8 mouse cellular contexts compared by ENCODE assay signal in genomic region chr11:60222085-60222468, GRCm38 (mm10). TPM values are rescaled to one million over a fixed set of nuclear protein-coding genes. Genes with fewer than 3 reads are reported as not detected.
DNase-seq lines count a peak whose midpoint lies in the region; ATAC-seq and TF ChIP-seq lines count a peak whose summit lies in the region.

No protein-coding gene starts in this region.

- peak overlapping the region; percentile 77 for H3K9ac ChIP-seq in heart, embryonic 13.5 days
- no peak overlapping the region for H3K9ac ChIP-seq in heart, adult 2 months (ENCODE audit: low read depth, low read length)
- peak overlapping the region; percentile 73 for H3K9ac ChIP-seq in ES-E14 (ENCODE audit: insufficient read depth, low read depth, low read length, poor library complexity, severe bottlenecking)
- H3K9ac ChIP-seq in hindbrain, embryonic 11.5 days (ENCODE audit: low read depth, low read length) = no peak overlapping the region

- WGBS in heart, embryonic 13.5 days = 48% methylated on average over 3 of the region's 3 CpGs
- WGBS in heart, adult 2 months = 72% methylated on average over 3 of the region's 3 CpGs
- 53% methylated on average over 3 of the region's 3 CpGs for WGBS in hindbrain, embryonic 11.5 days
- WGBS in midbrain, embryonic 10.5 days = 58% methylated on average over 3 of the region's 3 CpGs

- DNase-seq in heart, adult 2 months = no peak
- no peak for DNase-seq in ES-E14 (ENCODE audit: low read depth, low spot score)
- DNase-seq in hindbrain, embryonic 11.5 days (ENCODE audit: low spot score) = no peak
- DNase-seq in midbrain, embryonic 10.5 days (ENCODE audit: low spot score) = no peak
- no peak for DNase-seq in urinary bladder, postnatal 4 days (ENCODE audit: low spot score in 2 of 2)
- no peak for DNase-seq in frontal cortex, postnatal 25 days (ENCODE audit: low spot score in 2 of 2)
- DNase-seq in left cerebral cortex, adult 8-10 months (ENCODE audit: low spot score in 2 of 2) = no peak

- H3K36me3 ChIP-seq in heart, embryonic 13.5 days = peaks cover 13% of the 10 kb centered on the region
- H3K36me3 ChIP-seq in heart, adult 2 months (ENCODE audit: control insufficient read depth, insufficient read depth, low read length) = no peaks in the 10 kb centered on the region
- peaks cover 10% of the 10 kb centered on the region; the same call in 1 of the 2 replicates for H3K36me3 ChIP-seq in ES-E14 (ENCODE audit: control insufficient read depth, insufficient read depth, low read length, poor library complexity, severe bottlenecking)
- H3K36me3 ChIP-seq in hindbrain, embryonic 11.5 days (ENCODE audit: control insufficient read depth, insufficient read depth, low read length) = no peaks in the 10 kb centered on the region
- peaks cover 18% of the 10 kb centered on the region for H3K36me3 ChIP-seq in midbrain, embryonic 10.5 days

- ATAC-seq in heart, embryonic 13.5 days (ENCODE audit: extremely low read depth, insufficient number of reproducible peaks, low FRiP score, low TSS enrichment) = no peak
- no peak for ATAC-seq in hindbrain, embryonic 11.5 days (ENCODE audit: low FRiP score)

- H3K9me3 ChIP-seq in heart, embryonic 13.5 days = no peaks in the 10 kb centered on the region
- H3K9me3 ChIP-seq in ES-E14 (ENCODE audit: control insufficient read depth, insufficient read depth, low read depth, low read length) = no peaks in the 10 kb centered on the region
- H3K9me3 ChIP-seq in hindbrain, embryonic 11.5 days (ENCODE audit: control insufficient read depth, low read length) = no peaks in the 10 kb centered on the region
- no peaks in the 10 kb centered on the region for H3K9me3 ChIP-seq in midbrain, embryonic 10.5 days (replicated peaks)

- TF ChIP-seq EP300 in heart, adult 2 months (IDR thresholded peaks at IDR 0.05; ENCODE audit: insufficient read depth, low read depth, low read length) = no peak

- peak overlapping the region; percentile 55 for H3K4me3 ChIP-seq in heart, embryonic 13.5 days
- H3K4me3 ChIP-seq in heart, adult 2 months = no peak overlapping the region; the same call in 1 of the 2 replicates
- peak overlapping the region; percentile 64 to 68 for H3K4me3 ChIP-seq in ES-E14 (ENCODE audit: insufficient read depth in 1 of 2, low read depth in 1 of 2, low read length in 2 of 2, poor library complexity in 1 of 2, severe bottlenecking in 1 of 2)
- H3K4me3 ChIP-seq in hindbrain, embryonic 11.5 days (ENCODE audit: low read depth, low read length) = peak overlapping the region; percentile 15; the same call in 1 of the 2 replicates
- H3K4me3 ChIP-seq in midbrain, embryonic 10.5 days = peak overlapping the region; percentile 53

- H3K27me3 ChIP-seq in heart, embryonic 13.5 days (replicated peaks) = no peaks in the 10 kb centered on the region
- no peaks in the 10 kb centered on the region for H3K27me3 ChIP-seq in heart, adult 2 months (ENCODE audit: control insufficient read depth, insufficient read depth, low read length)
- no peaks in the 10 kb centered on the region for H3K27me3 ChIP-seq in hindbrain, embryonic 11.5 days (ENCODE audit: control insufficient read depth, insufficient read depth, low read length)
- H3K27me3 ChIP-seq in midbrain, embryonic 10.5 days (ENCODE audit: low read depth, poor library complexity, severe bottlenecking) = peaks cover 17% of the 10 kb centered on the region; the same call in 1 of the 2 replicates

- in situ Hi-C loops in ES-E14 (cut with MboI; ENCODE audit: low sequenced_read_pairs in 2 of 2, unreplicated experiment in 2 of 2) = no loop called here

- H3K27ac ChIP-seq in heart, embryonic 13.5 days (replicated peaks) = peak overlapping the region; percentile 92
- no peak overlapping the region; the same call in 1 of the 2 replicates for H3K27ac ChIP-seq in heart, adult 2 months
- peak overlapping the region; percentile 26; the same call in 1 of the 2 replicates for H3K27ac ChIP-seq in ES-E14 (ENCODE audit: insufficient read depth, low read depth, low read length, poor library complexity, severe bottlenecking)
- no peak overlapping the region for H3K27ac ChIP-seq in hindbrain, embryonic 11.5 days (ENCODE audit: low read depth, low read length)
- peak overlapping the region; percentile 81 for H3K27ac ChIP-seq in midbrain, embryonic 10.5 days (replicated peaks)

- TF ChIP-seq CTCF in heart, adult 2 months (IDR thresholded peaks at IDR 0.05) = no peak

- peaks cover 5% of the 10 kb centered on the region for H3K79me2 ChIP-seq in heart, adult 2 months (replicated peaks; ENCODE audit: control insufficient read depth, insufficient read depth, low read length)

- intact Hi-C loops in heart, adult 2 months (cut with DNase I) = no loop called here

- H3K4me2 ChIP-seq in heart, embryonic 13.5 days = peak overlapping the region; percentile 83
- peak overlapping the region; percentile 42; the same call in 1 of the 2 replicates for H3K4me2 ChIP-seq in hindbrain, embryonic 11.5 days (replicated peaks; ENCODE audit: low read depth, low read length)

- TF ChIP-seq POLR2A in heart, adult 2 months (IDR thresholded peaks at IDR 0.05; ENCODE audit: insufficient read depth, low read depth, low read length) = no peak

- peaks cover 78% of the 10 kb centered on the region for H3K4me1 ChIP-seq in heart, embryonic 13.5 days
- H3K4me1 ChIP-seq in heart, adult 2 months (ENCODE audit: control insufficient read depth, insufficient read depth, low read length) = peaks cover 3% of the 10 kb centered on the region; the same call in 1 of the 2 replicates
- H3K4me1 ChIP-seq in ES-E14 (ENCODE audit: control insufficient read depth in 2 of 2, insufficient read depth in 2 of 2, low read length in 2 of 2, poor library complexity in 1 of 2) = peaks cover 3 to 15% of the 10 kb centered on the region in 2 experiments; a peak in 3 of 4 replicates
- H3K4me1 ChIP-seq in hindbrain, embryonic 11.5 days (replicated peaks; ENCODE audit: control insufficient read depth, insufficient read depth, low read length) = 0 out of 2 replicates have a peak, but pooled peaks cover 4% of the 10 kb centered on the region
- peaks cover 52% of the 10 kb centered on the region for H3K4me1 ChIP-seq in midbrain, embryonic 10.5 days

TF ChIP-seq in ES-E14, 5 proteins besides CTCF, POLR2A, EP300 and RAD21:
- TF ChIP-seq MAFK (IDR thresholded peaks at IDR 0.05; ENCODE audit: insufficient read depth, low read depth, low read length) (no peak), HCFC1 (IDR thresholded peaks at IDR 0.05; ENCODE audit: borderline replicate concordance, insufficient read depth, low read length) (no peak), ZNF384 (IDR thresholded peaks at IDR 0.05; ENCODE audit: low read depth, low read length) (no peak), CHD2 (IDR thresholded peaks at IDR 0.05; ENCODE audit: low read depth, low read length) (no peak), ZC3H11A (IDR thresholded peaks at IDR 0.05; ENCODE audit: borderline replicate concordance, low read depth, low read length) (no peak)

RNA-seq across cellular contexts. Expression of gene Srebf1, which starts 0.3 kb away (rescaled TPM):
- polyA plus RNA-seq in heart, embryonic 13.5 days (2015; fragmentation: Nextera tagmentation; extraction: Ambion mirVana) = 34.4 and 41.8 TPM in 2 replicates
- total RNA-seq in heart, adult 2 months (2021) = 10 to 100 TPM; 25.3 to 35.4 TPM
- polyA plus RNA-seq in heart, adult 2 months (2012; rRNA removed) = 42.6 and 54.0 TPM in 2 replicates
- 136 and 236 TPM in 2 replicates for total RNA-seq in ES-E14 (2012; rRNA removed)
- 40.4 and 44.7 TPM in 2 replicates for polyA plus RNA-seq in hindbrain, embryonic 11.5 days (2014; fragmentation: Nextera tagmentation; extraction: Ambion mirVana)
- 47.0 and 51.0 TPM in 2 replicates for polyA plus RNA-seq in midbrain, embryonic 10.5 days (2016; fragmentation: Nextera tagmentation; extraction: Ambion mirVana)
- total RNA-seq in left cerebral cortex, adult 8-10 months (2022) = 100 to 1,000 TPM in 2 of 4 experiments, 10 to 100 TPM in 2; 85.8 to 103 (median 100) TPM

Comparison
In these comparisons a context has a peak if more than half of its experiments do, and no peak if none do; other contexts are left out.
1. H3K27ac ChIP-seq: peak in heart, embryonic 13.5 days (single experiment), ES-E14 (single experiment) and midbrain, embryonic 10.5 days (single experiment); none in heart, adult 2 months (single experiment) and hindbrain, embryonic 11.5 days (single experiment).
2. H3K9ac ChIP-seq: peak in heart, embryonic 13.5 days (single experiment) and ES-E14 (single experiment); none in heart, adult 2 months (single experiment) and hindbrain, embryonic 11.5 days (single experiment).